In the genomic region with DNA sequence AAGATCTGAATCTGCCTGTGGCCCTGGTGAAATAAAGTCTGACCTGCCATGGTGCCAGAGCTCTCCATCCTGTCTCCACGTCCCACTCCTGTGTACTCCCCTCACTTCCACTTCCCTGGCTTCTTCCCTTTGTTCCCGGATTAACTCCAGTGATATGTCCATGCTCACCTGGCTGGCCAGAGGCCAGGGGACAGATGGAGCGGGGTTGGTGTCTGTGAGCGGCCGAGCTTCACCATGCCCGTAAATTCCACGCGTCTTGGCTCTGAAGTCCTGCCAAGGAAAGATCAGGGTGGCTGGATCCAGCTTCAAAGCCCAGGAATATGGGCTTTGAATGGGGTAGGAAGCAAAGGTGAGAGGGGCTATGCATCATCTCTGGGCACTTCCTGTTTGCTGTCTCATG, we compare ENCODE assay signal across 23 mouse cellular contexts. TPM values are rescaled to one million over a fixed set of nuclear protein-coding genes. Genes with fewer than 3 reads are reported as not detected.
A peak's percentile ranks its signal among the peaks of the same experiment; 100 is the strongest.
DNase-seq lines count a peak whose midpoint lies in the region; TF ChIP-seq lines count a peak whose summit lies in the region.
"Had no signal": no experiment of that assay in that cellular context is flagged by ENCODE, and none has a peak within 500 bp of the region (broad histone marks: within the 10 kb centered on the region; RNA-seq: fewer than 3 reads in every experiment).

No protein-coding gene starts in this region.

- no peak for TF ChIP-seq CTCF in layer of hippocampus, adult 2 months (conservative IDR thresholded peaks at IDR 0.05)

- intact Hi-C loops in left cerebral cortex, postnatal 4 days (cut with DNase I), result no loop called here

- DNase-seq in left cerebral cortex, postnatal 4 days, result peak; percentile 51
- DNase-seq in left cerebral cortex, adult 18-20 months (ENCODE audit: low spot score in 2 of 2), result no peak
- peak; percentile 76 for DNase-seq in cerebellum, adult 9-10 months
- peak; percentile 81 to 88 for DNase-seq in cerebellum, postnatal 25 days
- DNase-seq in layer of hippocampus, adult 2 months (ENCODE audit: low spot score in 2 of 2), result no peak
- DNase-seq in gastrocnemius, postnatal 10 days, result no peak
- no peak for DNase-seq in spleen, postnatal 14 days (ENCODE audit: low spot score in 2 of 2)
- DNase-seq: adrenal gland, postnatal 10 days; embryo, embryonic 11 days; gastrocnemius, adult 2 months; heart, adult 18-20 months; heart, postnatal 14 days; kidney, adult 11 months; kidney, adult 9 months had no signal

- no peak overlapping the region for H3K27ac ChIP-seq in layer of hippocampus, adult 2 months
- H3K27ac ChIP-seq: embryonic facial prominence, embryonic 15.5 days; gastrocnemius, adult 2 months; heart, embryonic 15.5 days; hindbrain, embryonic 13.5 days had no signal

- no peak overlapping the region for H3K4me3 ChIP-seq in layer of hippocampus, adult 2 months
- H3K4me3 ChIP-seq: embryonic facial prominence, embryonic 15.5 days; erythroblast, embryonic 14.5 days; forebrain, embryonic 10.5 days; gastrocnemius, adult 2 months; heart, embryonic 15.5 days; hindbrain, embryonic 13.5 days had no signal

RNA-seq across cellular contexts. Expression of gene Fam92b, which starts 10.1 kb away (rescaled TPM):
- total RNA-seq in left cerebral cortex, postnatal 4 days (2021), result not detected
- under 1 TPM in 1 of 2 experiments, not detected in 1; 0.63 TPM for total RNA-seq in left cerebral cortex, adult 18-20 months (2021)
- under 1 TPM; 0.31 to 0.91 TPM for total RNA-seq in layer of hippocampus, adult 2 months (2021)
- total RNA-seq in gastrocnemius, postnatal 10 days (2021), result not detected
- total RNA-seq: common myeloid progenitor, adult 5-6 weeks; ES-E14; gastrocnemius, adult 2 months; gastrocnemius, postnatal 4 days; heart, postnatal 14 days; hematopoietic stem cell, adult 5-6 weeks had no signal

RNA-seq across cellular contexts. Expression of gene 6430548M08Rik, which starts 53.2 kb away (rescaled TPM):
- total RNA-seq in left cerebral cortex, postnatal 4 days (2021), result 10 to 100 TPM; 74.9 to 76.5 TPM
- total RNA-seq in left cerebral cortex, adult 18-20 months (2021), result 100 to 1,000 TPM; 247 to 294 TPM
- total RNA-seq in layer of hippocampus, adult 2 months (2021), result 100 to 1,000 TPM; 170 to 183 TPM
- 10 to 100 TPM in 1 of 2 experiments, 1 to 10 TPM in 1; 9.3 to 11.2 TPM for total RNA-seq in gastrocnemius, postnatal 10 days (2021)

Comparison
In these comparisons a context has a peak if more than half of its experiments do, and no peak if none do; other contexts are left out.
1. DNase-seq: peak in left cerebral cortex, postnatal 4 days (single experiment), cerebellum, adult 9-10 months (single experiment) and cerebellum, postnatal 25 days (2 of 2); none in left cerebral cortex, adult 18-20 months (0 of 2), layer of hippocampus, adult 2 months (0 of 2), gastrocnemius, postnatal 10 days (single experiment) and spleen, postnatal 14 days (0 of 2).
2. RNA of gene 6430548M08Rik, which starts 53.2 kb away (total RNA-seq): 247 to 294 TPM in left cerebral cortex, adult 18-20 months, 170 to 183 TPM in layer of hippocampus, adult 2 months and 74.9 to 76.5 TPM in left cerebral cortex, postnatal 4 days; 9.3 to 11.2 TPM in gastrocnemius, postnatal 10 days; every median in the first group is over 4 times any median in the second.